Mouse (Mus musculus) small intestine, adult 2 months (tissue): Measurements from ENCODE around the gene Pak7.

Source experiments
- CTCF ChIP-seq: fragments of 200-500 bp; IDR thresholded peaks from 2 replicates; pipeline ENCODE4 v1.5.1; 2012; ENCODE audit warnings: low read depth, mild to moderate bottlenecking, control low read depth, inconsistent platforms, low read length, moderate library complexity, mixed read lengths; ENCODE audit not compliant: insufficient replicate concordance, insufficient read length; ENCODE audit errors: extremely low read depth
- POLR2A ChIP-seq: fragments of 200-500 bp; IDR thresholded peaks from 2 replicates; pipeline ENCODE4 v1.6.1; 2012; ENCODE audit warnings: low read depth, mild to moderate bottlenecking, control low read depth, inconsistent platforms, low read length, moderate library complexity

- TF ChIP-seq CTCF: no peak
- TF ChIP-seq POLR2A: no peak
Observed at GRCm38 (mm10) chr2:136349671-136350275, 38.0 kb downstream of the Pak7 start.
